Mouse (Mus musculus) urinary bladder, postnatal 25 days (tissue): Measurements from ENCODE around the gene Zfp598.
"Not testable (repeated sequence)": the region's sequence is repeated elsewhere in the genome, so short reads cannot be mapped to it uniquely, and the experiment has no call there.

Source experiments
- DNase-seq: peaks from one replicate; pipeline ENCODE4 v3.0.0; 2022; ENCODE audit warnings: low spot score

Gene Zfp598

GRCm38 (mm10) chr17:24687599-24687998, 18.1 kb downstream of the Zfp598 start:
- no peak for DNase-seq

GRCm38 (mm10) chr17:24689251-24690081, 20.0 kb downstream of the Zfp598 start, which contains the start of gene Syngr3:
Syngr3 (minus strand) TSS chr17:24689955.
- DNase-seq = no peak

GRCm38 (mm10) chr17:24692385-24692784, 22.9 kb downstream of the Zfp598 start:
- no peak for DNase-seq

- DNase-seq = no peak
Observed at GRCm38 (mm10) chr17:24695326-24696010, 26.0 kb downstream of the Zfp598 start.

GRCm38 (mm10) chr17:24696011-24696697, 26.7 kb downstream of the Zfp598 start, which contains the start of the genes Gfer and Noxo1:
Gfer (minus strand) TSS chr17:24696156.
Noxo1 (plus strand) TSS chr17:24696234.
- DNase-seq = peak; percentile 86

- DNase-seq = no peak
Observed at GRCm38 (mm10) chr17:24697985-24698384, 28.5 kb downstream of the Zfp598 start.

- DNase-seq = no peak
Observed at GRCm38 (mm10) chr17:24698715-24699114, 29.2 kb downstream of the Zfp598 start.

GRCm38 (mm10) chr17:24699473-24699872, 30.0 kb downstream of the Zfp598 start:
- DNase-seq = no peak

- no peak for DNase-seq
Observed at GRCm38 (mm10) chr17:24701251-24701650, 31.8 kb downstream of the Zfp598 start.

- DNase-seq = no peak
Observed at GRCm38 (mm10) chr17:24705821-24706220, 36.3 kb downstream of the Zfp598 start.

- peak; percentile 92 for DNase-seq
Observed at GRCm38 (mm10) chr17:24706982-24707800, 37.7 kb downstream of the Zfp598 start, which contains the start of gene Tbl3. Tbl3 (minus strand) TSS chr17:24707660.

GRCm38 (mm10) chr17:24707801-24708425, 38.4 kb downstream of the Zfp598 start:
- DNase-seq = no peak

- DNase-seq = no peak
Observed at GRCm38 (mm10) chr17:24708646-24709045, 39.2 kb downstream of the Zfp598 start.

- DNase-seq = no peak
Observed at GRCm38 (mm10) chr17:24715556-24715955, 46.1 kb downstream of the Zfp598 start.

GRCm38 (mm10) chr17:24716166-24716682, 46.7 kb downstream of the Zfp598 start:
- no peak for DNase-seq

- no peak for DNase-seq
Observed at GRCm38 (mm10) chr17:24717943-24718342, 48.5 kb downstream of the Zfp598 start, which contains the start of the genes Rnf151 and Rps2. Rnf151 (minus strand) TSS chr17:24718063. Rps2 (plus strand) TSS chr17:24718116.

GRCm38 (mm10) chr17:24718938-24719337, 49.5 kb downstream of the Zfp598 start:
- not testable (repeated sequence) for DNase-seq

- DNase-seq = peak; percentile 93
Observed at GRCm38 (mm10) chr17:24719494-24720222, 50.2 kb downstream of the Zfp598 start.

- DNase-seq = not testable (repeated sequence)
Observed at GRCm38 (mm10) chr17:24720616-24721015, 51.1 kb downstream of the Zfp598 start.
